Mouse (Mus musculus) lung, adult 18-20 months (tissue): ENCODE data around the gene Rangap1.

Experiments
- DNase-seq, 2 experiments: peaks; one replicate each; pipeline ENCODE4 v3.0.0; 2022; ENCODE audit warnings: mixed read lengths in 2 of 2

Rangap1 gene

GRCm38 (mm10) chr15:81693967-81694881 lies 51.1 kb downstream of the Rangap1 start:
- peak; percentile 88 to 89 for DNase-seq

DNA sequence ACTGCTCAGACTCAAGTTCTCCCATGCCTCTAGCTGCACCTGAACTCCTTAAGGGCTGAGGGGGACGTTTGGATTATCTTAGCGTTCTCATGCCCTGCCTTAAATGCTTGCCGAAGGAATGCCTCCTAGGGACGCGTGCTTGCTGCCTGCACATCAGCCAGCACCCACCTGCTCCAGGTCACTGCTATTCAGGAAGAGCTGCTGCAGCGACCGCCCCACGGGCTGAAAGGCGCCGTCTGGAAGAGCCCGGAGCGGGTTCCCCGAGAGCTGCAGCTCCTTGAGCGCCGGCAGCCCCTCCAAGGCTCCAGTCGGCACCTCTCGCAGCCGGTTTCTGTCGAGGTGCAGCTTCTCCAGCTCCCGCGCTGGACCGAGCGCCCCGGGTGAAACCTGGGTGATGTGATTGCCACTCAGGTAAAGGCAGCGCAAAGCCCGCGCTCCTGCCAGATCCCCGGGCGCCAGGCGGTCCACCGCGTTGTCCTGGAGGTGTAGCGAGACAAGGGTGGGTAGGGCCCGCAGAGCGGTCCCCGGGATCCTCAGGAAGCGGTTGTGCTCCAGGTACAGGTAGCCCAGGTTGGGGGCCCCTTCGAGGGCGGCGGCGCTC lies 51.9 kb downstream of the Rangap1 start:
- DNase-seq: no peak

- DNase-seq: no peak
Observed at GRCm38 (mm10) chr15:81680301-81680805, 65.0 kb downstream of the Rangap1 start.

DNA sequence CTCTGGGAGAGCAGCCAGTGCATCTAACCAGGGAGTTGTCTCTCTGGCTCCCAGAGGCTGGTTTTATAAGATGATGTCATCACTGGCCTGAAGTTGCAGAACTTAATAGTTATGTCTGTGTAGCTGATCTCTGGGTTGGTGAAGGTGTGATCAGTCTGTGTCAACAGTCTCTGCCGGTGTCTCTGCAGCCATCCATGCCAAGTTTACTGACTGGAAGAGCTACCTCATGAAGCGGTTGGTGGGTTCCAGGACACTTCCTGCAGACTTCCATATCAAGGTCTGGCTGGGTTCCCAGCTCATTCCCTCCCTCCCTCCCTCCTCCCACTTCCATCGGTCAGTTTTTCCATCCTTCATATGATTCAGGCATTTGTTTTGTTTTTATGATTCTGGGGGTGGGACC lies 68.7 kb downstream of the Rangap1 start:
- DNase-seq: no peak

- peak; percentile 25 to 33 for DNase-seq
Observed at GRCm38 (mm10) chr15:81670231-81670640, 75.1 kb downstream of the Rangap1 start.

GRCm38 (mm10) chr15:81666957-81667356 lies 78.4 kb downstream of the Rangap1 start:
- DNase-seq: no peak

DNA sequence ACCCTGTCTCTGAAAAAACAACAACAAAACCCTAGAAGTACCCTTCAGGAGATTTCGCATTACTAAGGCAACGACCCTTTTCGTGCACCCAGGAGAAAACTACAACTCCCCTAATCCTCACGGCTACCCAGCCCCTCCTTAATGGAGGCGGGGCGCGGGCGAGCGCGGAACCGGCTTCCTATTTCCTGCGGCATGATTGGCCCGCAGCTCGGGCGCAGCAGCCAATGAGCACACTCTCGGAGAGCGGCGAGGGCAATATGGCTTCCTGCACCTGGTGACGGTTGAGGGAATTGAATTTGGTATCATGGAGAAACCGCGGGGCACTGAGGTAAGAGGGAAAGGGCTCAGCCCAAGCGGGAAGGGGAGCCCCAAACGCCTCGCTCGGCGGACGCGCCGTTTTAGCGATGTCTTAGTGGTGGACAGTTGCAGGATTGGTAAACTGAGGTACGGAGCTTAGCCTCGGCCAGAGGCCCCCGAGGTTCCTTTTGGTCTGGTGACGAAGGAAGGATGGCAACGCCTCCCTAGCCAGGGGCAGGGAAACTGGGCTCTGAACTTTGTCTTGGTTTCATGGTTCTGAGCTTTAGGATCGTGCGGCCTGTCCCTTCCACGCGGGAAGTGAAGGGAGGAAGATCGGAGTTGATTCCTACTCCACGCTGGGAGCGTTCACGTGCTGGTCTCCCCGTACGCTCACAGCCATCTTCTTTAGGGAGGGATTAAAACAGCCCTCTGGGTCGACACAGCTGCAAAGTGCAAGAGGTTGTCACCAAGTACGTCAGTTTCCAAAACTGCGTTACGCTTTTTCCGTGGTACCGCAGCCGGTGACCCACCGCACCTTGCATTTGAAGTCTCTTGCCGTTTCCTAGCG lies 81.4 kb downstream of the Rangap1 start, which contains the start of gene L3mbtl2:
Gene L3mbtl2, plus strand, starts transcription at position 193 of the 865 bp plus-strand sequence.
- DNase-seq: peak; percentile 93 to 94

DNA sequence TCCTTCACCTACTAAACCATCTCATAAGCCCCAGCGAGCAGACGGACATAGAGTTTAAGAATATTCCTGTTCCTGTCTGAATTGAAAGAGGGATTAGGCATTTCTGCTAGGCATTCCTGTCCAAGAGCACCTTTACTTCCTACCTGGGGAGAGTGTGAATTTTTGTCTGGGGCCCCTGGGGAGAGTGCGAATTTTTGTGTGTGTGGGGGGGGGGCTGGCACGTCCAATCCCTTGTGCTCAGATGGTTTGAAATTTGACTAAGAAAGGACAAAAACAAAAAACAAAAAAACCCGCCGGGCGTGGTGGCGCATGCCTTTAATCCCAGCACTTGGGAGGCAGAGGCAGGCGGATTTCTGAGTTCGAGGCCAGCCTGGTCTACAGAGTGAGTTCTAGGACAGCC lies 82.0 kb downstream of the Rangap1 start:
- DNase-seq: no peak

DNA sequence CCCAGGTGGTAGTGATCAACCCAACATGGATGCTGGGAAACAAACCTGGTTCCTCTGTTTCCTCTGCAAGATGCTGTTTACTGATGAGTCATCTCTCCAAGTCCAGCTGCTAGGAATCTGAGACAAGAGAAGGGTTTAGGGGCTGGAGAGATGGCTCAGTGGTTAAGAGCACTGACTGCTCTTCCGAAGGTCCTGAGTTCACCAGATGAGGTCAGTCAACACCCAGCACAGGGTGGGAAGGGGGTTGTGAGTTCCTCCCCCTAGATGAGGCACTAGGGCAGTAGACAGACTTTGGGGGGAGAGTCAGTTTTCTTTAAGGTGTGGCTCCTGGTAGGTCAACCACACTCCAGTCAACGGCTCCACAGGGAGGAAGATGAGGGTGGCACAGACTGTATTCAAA lies 83.6 kb downstream of the Rangap1 start:
- DNase-seq: no peak
